Mouse (Mus musculus): Measurements from ENCODE around the gene Sipa1l3.

Sipa1l3 gene

GRCm38 (mm10) chr7:29381466-29382040 is 136.9 kb downstream of the Sipa1l3 start:
- no peak for DNase-seq (ENCODE audit: low spot score in 2 of 2)

GRCm38 (mm10) chr7:29374054-29374453 is 144.4 kb downstream of the Sipa1l3 start:
- no peak for DNase-seq (ENCODE audit: low spot score in 2 of 2)

DNA sequence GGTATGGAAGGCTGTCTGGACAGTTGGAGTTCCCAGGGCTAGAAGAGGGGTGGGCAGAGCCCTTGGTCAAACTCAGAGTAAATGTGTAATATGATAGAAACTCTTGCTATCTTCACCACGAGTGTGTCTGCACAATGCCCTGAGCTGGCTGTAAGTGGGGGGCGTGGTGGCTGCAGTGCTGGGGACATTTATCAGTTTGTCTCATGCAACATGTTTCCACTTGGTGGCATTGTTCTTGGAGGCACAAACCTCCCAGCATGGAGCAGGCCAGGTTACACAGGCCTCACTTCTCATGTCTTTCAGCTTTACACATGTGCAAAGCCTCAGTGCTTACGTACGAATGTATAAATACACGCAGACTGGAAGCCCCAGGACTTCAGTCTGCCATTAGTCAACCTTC is 146.3 kb downstream of the Sipa1l3 start:
- DNase-seq (ENCODE audit: low spot score in 2 of 2) = no peak

GRCm38 (mm10) chr7:29370031-29370430 is 148.4 kb downstream of the Sipa1l3 start:
- no peak for DNase-seq (ENCODE audit: low spot score in 2 of 2)

- no peak for DNase-seq (ENCODE audit: low spot score in 2 of 2)
Measured at GRCm38 (mm10) chr7:29368004-29368320, 150.5 kb downstream of the Sipa1l3 start.

GRCm38 (mm10) chr7:29367166-29368003 is 151.1 kb downstream of the Sipa1l3 start:
- no peak for DNase-seq (ENCODE audit: low spot score in 2 of 2)

GRCm38 (mm10) chr7:29364052-29364451 is 154.4 kb downstream of the Sipa1l3 start:
- peak in 1 of 2 experiments; percentile 40 for DNase-seq (ENCODE audit: low spot score in 2 of 2)

GRCm38 (mm10) chr7:29361497-29361896 is 156.9 kb downstream of the Sipa1l3 start:
- DNase-seq (ENCODE audit: low spot score in 2 of 2) = no peak

DNA sequence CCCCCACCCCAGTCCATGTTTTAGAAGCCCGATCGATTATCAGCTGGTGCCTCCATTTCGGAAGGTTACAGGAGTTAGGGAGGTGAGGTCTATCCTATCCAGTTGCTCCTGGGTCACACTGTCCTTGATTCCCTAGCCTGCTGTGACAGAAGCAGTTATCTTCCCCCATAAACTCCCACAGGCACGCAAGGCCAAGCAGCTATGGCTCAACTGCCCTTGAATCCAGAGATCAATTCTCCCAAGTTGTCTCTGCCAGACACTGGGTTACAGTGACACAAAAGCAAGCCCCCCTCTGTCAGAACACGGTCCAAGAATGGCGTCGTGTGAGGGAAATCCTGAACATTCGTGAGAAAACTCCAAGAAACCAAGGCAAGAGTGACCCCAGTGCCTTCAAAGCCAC is 163.0 kb downstream of the Sipa1l3 start:
- DNase-seq (ENCODE audit: low spot score in 2 of 2) = no peak

- no peak for DNase-seq (ENCODE audit: low spot score in 2 of 2)
Measured at GRCm38 (mm10) chr7:29354161-29354560, 164.3 kb downstream of the Sipa1l3 start.

DNA sequence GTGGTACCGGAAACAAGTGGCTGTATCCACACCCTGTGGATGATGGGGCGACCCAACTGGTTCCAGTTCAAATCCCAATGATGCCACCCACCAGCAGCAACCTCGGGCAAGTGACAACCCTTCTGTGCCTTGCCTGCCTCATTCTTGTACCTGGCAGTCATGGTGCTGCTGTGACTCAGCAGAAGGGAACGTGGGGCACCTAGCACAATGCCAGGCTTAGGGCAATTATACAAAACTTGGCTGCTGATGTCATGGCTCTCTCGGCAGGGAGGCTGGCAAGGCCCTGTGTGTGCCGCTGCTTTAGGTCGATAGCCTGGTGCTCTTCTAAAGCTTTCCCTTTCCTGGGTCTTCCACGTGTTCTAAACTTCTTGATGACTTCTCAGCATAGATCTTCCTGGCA is 166.2 kb downstream of the Sipa1l3 start:
- DNase-seq (ENCODE audit: low spot score in 2 of 2) = no peak

DNA sequence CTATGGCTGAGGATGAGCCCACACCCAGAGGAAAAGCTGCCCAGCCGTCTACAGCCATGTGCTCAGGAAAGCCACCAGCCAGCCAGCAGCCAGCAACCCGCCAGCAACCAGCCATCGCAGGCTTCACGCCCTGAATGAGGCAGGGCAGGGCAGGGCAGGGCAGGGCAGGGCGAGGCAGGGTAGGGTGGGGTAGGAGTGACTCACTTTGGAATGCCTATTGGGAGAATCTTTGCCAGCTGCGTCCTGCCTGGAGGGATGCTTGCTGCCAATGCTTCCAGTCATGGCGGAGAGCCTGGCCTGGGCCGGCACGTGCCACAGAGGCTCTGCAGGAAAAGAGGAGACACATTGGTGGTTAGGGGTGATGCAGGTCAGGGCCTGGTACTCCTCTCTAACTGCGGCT is 168.0 kb downstream of the Sipa1l3 start:
- DNase-seq (ENCODE audit: low spot score in 2 of 2) = no peak

DNA sequence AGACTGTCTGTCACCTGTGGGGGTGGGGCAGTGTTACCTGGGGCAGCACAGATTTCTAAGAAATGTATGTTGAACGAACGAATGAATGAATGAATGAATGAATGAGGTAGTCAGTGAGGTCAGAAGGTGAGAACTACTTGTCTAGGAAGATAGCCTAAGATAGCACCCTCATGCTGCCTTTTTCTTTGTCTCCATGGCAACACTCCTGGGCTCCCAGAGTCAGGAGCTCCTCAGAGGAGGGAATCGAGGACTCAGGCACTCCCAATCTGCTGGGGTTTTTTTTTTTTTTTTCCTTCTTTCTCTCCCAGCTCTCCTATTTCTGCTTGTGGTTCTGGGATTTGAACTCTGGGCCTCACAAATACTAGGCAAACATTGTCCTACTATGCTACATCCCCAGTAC is 172.2 kb downstream of the Sipa1l3 start:
- no peak for DNase-seq (ENCODE audit: low spot score in 2 of 2)

GRCm38 (mm10) chr7:29345534-29345933 is 172.9 kb downstream of the Sipa1l3 start:
- no peak for DNase-seq (ENCODE audit: low spot score in 2 of 2)

DNA sequence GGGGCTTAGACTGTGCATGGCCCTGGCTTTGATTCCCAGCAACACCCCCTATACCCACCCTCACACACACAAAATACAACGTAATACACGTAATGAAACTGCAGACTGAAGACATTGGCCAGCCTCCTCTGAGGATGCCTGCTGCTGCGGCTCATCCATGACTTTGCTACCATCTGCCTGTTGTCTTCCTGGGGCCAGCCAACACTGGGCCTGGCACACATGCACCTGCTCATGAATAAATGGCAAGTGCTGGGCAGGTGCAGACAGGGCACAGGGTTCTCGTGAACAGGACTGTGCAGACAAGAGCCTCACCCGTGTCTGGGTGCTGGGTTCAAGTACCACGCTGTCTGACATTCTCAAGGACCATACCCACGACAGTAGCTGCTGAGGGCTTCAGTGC is 174.7 kb downstream of the Sipa1l3 start:
- no peak for DNase-seq (ENCODE audit: low spot score in 2 of 2)

- no peak for DNase-seq (ENCODE audit: low spot score in 2 of 2)
Measured at GRCm38 (mm10) chr7:29342489-29343092, 175.8 kb downstream of the Sipa1l3 start.

GRCm38 (mm10) chr7:29341722-29342121 is 176.7 kb downstream of the Sipa1l3 start:
- DNase-seq (ENCODE audit: low spot score in 2 of 2) = peak in 1 of 2 experiments; percentile 27

DNA sequence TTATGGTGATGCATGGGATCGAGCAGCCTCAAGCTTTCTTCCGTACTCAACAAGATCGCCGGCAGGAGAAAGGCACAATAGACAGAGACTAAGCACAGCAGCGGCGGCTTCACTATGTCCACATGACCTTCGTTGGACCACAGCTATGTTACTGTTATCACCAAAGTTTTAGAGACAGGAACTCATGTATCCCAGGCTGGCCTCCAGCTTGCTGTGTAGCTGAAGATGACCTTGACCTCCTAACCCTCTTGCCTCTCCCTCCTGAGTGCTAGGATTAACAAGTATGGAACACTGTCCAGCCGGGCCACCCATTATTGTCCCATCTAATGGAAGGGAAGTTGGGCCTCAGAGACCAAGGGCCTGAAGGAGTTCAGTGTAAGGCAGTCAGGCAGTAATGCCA is 177.6 kb downstream of the Sipa1l3 start:
- DNase-seq (ENCODE audit: low spot score in 2 of 2) = no peak

- DNase-seq (ENCODE audit: low spot score in 2 of 2) = no peak
Measured at GRCm38 (mm10) chr7:29340247-29340646, 178.2 kb downstream of the Sipa1l3 start.

GRCm38 (mm10) chr7:29338984-29339679 is 179.3 kb downstream of the Sipa1l3 start:
- DNase-seq (ENCODE audit: low spot score in 2 of 2) = peak in 1 of 2 experiments; percentile 64

- DNase-seq (ENCODE audit: low spot score in 2 of 2) = peak; percentile 43 to 68
Measured at GRCm38 (mm10) chr7:29338351-29338919, 180.0 kb downstream of the Sipa1l3 start.

- no peak for DNase-seq (ENCODE audit: low spot score in 2 of 2)
Measured at GRCm38 (mm10) chr7:29337766-29338165, 180.7 kb downstream of the Sipa1l3 start.

Measured in spleen, postnatal 10 days (tissue).